Mouse (Mus musculus) T-cell, adult 2 months (primary cell): ENCODE results near the gene Ubtd1.

Source experiments
- DNase-seq: peaks from one replicate; pipeline ENCODE4 v3.0.0; 2022; ENCODE audit warnings: low spot score

Gene Ubtd1

DNA sequence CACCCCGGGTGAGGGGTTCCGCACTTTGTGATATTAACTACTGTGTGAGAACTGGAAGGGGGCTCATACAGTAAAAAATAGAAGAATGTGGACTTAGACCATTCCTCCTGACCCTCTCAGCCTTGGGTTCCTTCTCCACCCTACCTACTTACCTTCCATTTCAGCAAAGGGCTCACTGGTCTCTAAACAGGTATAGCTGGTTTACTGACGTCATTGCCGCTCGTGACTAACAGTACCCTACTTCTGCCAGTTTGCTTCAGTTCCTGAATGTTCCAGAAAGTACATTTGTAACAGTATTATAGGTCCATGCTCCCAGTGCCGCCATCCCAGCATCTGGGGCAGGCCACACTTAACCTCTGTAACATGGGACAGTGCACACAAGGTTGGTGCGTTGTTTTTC, 12.5 kb downstream of the Ubtd1 start:
- no peak for DNase-seq

DNA sequence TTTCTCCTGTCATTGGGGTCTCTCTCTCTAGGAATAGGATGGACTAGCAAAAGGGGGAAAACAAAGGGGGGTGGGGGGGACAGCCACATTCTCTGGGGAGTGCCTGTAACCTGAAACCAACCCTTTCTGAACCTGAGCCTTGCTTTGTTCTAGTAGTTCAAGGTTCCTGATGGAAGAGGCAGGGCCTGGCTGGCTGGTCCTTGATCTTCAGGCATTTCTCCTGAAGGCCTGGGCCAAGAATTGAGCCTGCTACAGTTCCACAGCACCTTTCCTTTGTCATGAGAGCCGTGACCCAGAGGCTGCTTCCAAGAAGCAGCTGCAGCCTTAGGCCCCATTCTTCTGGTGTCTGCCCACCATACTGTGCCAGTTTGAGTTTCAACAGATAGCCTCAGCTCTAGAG, 13.9 kb downstream of the Ubtd1 start:
- DNase-seq = no peak

DNA sequence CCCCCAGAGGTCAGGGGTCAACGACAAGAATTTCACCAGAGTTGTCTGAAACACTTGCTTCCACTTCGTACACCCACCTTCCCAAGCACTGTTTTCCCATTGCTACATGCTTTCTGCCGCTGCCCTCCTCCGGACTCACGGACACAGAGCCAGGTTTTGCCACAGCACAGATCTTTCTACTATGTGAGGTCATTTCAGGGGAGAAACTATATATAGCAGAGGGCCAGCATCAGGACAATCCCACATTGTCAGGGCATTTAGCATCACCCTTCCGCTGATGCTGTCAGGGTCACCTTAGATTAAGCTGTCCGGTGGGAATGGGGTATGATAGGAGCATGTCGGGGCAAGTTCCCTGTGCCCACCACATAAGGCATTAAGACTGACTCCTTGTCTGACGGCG, 15.5 kb downstream of the Ubtd1 start:
- no peak for DNase-seq

DNA sequence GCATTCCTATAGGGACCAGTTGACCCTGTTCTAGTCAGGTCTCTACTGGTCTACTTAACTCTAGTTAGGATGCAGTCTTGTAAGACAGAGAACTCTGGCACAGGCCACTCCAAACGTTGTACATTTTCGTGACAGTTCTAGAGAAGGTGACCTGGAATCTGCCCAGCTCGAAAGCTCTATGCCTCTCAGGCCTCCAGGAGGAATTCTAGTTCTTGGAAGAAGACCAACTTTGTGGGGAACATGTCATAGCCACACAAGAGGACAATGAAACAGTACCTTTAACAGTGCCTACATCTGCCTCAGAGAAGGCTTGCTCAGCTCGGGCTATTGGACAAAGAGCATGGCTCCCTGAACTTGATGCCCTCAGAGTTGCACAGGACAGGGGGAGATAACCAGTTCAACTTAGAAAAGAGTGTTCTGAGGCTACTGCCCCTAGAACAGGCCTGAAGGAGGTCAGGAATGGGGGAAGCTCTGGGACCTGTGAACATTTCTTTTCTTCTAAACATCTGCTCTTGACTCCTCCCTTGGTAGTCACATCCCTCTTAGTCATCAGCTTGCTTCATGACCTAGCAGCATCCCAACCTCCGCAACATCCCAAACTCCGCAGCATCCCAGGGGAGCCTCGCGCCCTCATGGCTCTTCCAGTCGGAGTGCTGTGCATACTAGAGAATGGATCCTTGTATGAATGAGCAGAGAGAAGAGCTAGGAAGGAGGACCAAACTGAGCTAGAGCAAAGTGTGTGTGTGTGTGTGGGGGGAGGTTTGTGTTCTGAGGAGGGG, 17.4 kb downstream of the Ubtd1 start:
- DNase-seq = no peak

DNA sequence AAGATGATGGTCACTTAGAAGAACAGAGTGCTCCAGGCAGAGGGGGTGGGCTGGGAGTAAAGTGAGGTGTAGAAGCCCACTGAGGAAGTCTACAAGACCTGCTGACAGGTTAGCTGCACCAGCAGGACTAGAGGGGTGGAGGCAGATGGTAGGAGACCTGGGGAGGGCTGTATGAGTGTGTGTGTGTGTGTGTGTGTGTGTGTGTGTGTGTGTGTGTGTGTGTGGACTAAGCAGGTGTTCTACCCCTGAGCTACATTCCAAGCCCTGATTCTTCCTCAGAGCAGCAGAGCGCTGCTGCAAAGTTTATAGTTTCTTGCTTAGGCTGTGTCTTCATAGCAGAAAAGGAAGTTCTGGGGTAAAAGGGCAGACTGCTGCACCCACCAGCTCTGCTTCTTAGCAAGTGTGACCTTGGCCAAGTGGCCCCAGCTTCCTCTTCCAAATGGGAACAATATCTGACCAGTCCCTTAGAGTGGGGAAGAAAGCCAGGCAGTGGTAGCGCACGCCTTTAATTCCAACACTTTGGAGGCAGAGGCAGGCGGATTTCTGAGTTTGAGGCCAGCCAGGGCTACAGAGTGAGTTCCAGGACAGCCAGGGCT, 18.2 kb downstream of the Ubtd1 start:
- no peak for DNase-seq

DNA sequence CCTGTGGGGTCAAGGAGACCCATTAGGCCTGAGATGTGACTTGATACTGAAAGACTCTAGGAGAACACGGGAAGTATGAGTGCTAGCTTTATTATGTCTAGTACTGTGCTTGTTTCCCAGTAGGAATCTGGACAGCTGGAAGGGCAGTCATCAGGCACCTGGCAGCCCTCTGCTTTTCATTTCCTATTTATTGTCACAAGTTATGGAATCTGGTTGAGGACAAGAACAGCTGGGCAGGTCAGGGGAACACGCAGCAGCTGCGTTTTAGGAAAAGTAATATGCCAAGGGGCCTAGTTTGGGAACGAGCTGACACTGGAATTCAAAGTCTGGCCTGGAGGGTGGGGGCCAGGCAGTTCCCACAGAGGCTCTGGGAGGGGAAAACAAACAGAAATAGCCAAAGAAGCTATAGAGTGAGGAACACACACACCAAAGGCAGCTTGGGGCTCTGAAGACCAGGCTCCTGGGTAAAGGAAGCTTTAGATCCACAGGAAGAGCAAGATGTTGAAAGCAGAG, 18.9 kb downstream of the Ubtd1 start:
- DNase-seq = no peak

DNA sequence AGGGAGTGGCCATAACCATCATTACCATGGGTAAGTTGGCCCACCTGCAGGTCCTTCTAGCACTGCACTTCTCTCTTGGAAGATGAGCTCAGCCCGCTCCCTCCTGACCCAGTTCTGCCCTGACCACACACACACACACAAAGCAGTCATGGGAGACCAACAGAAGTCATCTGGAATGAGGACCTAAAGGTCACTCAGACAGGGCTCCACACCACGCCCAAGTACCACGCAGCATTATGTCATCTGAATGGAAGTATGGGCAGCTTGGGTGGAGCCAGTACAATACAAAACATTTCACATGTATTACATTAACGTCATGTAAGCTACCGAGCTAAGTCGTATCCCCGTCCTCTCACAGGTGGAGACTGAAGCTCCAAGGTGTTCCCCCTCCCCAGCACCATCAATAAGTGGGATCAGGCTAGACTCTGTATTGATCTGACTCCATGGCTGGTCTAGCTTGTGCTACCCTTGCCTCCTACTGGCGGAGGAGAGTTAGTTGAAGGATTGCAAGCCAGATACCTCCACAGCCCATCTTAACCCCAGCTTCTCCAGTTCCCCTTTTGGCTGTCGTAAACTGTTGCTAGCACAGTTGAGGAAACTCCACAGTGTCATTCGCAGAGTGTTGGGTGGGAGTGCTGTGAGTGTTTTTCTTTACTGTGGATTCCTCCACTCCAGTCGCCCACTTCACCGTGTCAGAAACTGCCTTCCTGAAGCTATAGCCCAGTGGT, 19.9 kb downstream of the Ubtd1 start:
- no peak for DNase-seq

DNA sequence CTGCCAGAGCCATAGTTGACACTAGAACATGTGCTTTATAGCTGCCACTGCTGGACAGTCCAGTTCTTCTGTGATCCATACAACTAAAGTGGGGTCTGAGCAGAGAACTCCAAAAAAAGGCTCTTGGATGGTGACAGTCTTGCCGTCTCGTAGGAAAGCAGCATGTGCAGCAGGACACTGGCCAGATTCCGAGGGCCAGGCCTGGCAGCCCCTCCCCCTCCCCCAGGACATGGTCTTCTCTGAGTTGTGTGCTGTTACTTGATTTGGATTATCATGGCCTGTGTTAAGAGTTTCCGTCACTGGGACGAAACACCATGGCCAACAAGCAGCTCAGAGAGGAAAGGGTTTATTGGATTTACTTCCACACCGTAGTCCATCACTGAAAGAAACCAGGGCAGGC, 22.7 kb downstream of the Ubtd1 start:
- no peak for DNase-seq

DNA sequence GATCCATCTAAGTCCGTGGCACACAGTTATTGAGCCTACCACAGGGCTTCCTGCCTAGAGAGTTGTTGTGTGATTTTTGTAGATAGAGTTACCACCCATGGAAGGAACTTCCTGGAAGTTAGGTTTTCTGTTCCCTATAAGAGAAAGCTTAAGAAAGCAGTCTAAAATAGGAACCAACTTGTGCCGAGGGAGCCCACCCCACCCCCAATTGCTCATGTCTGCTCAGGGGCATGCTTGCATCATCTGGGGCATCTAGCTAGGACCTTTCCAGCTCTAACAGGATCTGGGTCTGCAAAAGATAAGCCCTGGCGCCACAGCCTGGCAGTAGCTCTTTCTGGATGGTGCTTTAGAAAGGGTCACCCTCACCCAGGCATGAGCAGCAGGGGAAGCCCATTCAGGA, 24.1 kb downstream of the Ubtd1 start:
- DNase-seq = no peak

DNA sequence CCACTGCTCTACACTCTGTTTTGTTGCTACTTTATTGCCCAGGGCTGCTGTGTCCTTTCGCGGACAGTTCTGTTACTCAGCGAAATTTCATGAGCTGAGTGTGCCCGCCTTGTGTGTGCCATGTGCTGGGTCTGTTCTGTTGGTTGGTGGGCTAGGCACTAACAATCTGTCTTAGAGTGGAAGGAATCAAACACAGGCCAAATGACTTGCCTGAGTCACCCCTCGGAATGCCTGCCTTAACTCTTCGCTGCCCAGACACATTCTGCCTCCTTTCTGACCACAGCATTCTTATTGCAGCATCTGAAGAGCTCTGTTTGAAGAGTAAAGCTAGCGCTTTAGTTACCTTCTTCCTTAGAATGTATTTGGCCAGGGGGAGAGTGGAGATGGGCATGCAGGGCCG, 25.0 kb downstream of the Ubtd1 start:
- DNase-seq = no peak

DNA sequence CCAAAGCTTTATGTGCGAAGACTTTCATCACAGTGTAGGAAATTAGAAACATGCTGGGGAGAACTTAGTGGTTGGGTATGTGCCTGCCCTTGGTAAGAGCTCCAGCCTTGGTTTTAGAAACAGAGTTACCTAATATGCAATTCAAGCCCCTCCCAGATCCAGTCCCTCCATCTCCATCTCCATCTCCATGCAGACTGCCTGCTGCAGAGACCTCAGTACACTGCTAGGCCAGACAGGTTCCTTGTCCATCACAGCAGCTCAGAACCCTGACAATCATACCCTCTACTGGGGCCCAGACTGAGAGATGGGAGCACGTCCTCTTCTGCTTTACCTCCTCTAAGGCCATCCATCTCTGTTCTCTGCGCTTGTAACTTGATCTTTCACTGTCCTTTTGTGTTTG, 27.0 kb downstream of the Ubtd1 start:
- DNase-seq = no peak

DNA sequence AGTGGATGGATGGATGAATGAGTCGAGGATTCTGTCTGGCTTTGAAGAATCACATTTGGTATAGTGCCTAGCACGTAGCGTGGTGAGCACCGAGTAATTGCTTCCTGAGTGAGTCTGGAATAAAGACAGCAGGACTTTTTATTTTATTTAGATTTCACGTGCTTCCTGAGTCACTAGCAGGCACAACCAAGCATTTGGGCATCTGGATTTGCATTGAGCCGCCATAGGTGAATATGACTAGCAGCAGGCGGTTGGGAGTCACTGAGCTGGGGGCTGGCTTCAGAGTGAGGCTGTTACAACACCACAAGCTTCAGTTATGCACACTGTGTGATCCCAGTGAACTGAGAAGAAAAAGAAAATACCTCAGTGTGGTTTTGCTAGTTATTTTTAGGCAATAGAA, 27.5 kb downstream of the Ubtd1 start:
- DNase-seq = no peak

DNA sequence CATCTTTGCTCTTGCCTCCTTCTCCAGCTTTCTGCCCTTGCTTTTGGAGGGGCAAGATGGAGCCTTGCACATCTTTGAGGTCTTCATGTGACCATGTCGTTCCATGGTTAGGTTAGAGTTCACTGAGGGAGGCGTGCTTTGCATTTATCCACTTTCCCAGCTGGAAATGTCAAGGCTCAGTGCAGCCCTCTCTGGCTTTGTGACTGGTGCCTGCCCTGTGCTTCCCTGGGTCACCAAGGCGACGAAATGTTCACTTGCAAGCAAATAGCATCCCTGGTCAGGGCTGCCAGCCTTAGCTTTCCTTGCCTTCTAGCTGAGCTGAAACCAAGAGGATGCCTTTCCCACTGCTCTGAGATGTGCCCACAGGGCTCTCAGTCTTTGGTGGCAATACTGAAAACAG, 28.9 kb downstream of the Ubtd1 start:
- no peak for DNase-seq

DNA sequence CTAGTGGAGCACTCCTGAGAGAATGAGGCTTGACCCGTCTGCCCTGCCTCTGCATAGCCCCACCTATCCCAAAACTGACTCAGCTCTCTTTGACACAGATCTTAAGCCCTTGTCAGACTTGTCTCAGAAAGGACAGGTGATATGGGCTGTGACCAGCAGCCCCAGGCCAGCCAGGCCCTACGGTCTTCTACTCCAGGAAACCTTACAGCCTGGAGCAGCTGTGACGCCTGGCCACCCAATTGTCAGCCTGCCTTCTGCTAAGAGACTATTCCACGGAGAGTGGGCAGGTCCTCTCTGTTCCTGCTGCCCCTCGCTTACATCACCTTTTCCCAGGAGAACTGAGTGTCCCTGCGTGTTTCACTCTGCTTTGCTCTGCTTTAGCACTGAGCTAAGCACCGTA, 29.6 kb downstream of the Ubtd1 start:
- DNase-seq = no peak

DNA sequence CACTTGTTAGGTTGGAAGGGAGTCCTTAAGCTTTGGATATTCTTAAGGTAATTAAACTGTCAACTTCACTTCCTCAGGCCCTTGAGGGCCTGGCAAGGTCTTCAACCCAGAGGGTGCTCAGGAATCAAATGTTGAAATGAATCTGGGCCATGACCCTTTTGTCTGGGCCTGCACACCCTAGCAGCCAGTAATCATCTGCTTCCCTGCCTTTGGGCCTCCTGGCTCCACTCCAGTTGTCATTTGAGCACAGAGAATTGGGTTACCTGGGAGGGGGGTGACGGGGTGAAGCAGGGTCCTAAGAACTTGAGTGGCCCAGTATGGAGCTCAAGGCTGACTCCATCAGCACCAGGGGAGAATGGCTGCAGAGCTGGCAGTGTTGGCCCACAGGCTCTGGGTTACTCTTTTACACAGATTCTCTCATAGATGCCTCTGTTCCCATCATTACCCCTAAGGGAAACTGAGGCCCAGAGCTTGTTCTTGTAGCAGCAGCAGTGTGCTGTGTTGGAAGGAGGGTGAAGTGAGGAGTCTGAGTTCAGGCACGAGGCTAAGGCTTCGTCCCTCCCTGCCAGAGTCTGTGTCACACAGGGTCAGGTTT, 32.8 kb downstream of the Ubtd1 start:
- no peak for DNase-seq

DNA sequence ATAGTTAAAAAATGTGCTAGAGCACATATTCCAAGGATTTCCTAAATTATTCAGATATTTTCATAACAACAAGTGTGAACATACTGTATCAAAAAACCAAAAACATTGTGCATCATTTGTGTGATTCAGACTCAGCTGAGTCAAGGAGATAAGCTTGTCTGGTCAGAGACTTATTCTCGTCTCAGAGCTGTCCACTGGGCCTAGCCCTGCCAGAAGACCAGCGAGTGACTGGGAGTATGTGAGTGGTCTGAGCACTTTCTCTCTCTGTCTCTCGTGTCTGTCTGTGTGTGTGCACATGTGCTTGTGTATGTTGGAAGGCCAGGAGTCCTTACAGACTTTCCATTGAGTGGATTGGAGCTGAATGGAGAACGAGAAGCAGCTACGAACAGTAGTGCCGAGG, 33.4 kb downstream of the Ubtd1 start:
- no peak for DNase-seq

DNA sequence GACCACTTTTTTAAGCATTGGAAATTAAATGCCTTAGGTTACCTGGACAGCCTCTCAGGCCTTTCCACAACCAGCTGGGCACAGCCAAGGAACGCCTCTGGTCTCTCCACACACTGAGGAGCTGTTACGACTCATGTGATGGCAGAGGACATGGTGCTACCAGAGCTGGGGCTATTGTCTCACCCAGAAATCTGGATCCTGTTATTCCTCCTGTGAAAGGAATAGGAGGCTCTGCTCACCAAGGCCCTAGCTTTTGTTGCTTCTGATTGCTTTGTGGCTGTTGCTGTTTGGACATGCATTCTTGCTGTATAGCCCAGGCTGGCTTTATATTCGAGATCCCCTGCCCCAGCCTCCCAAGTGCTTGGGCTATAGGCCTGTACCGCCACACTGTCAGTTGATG, 34.7 kb downstream of the Ubtd1 start:
- DNase-seq = no peak

DNA sequence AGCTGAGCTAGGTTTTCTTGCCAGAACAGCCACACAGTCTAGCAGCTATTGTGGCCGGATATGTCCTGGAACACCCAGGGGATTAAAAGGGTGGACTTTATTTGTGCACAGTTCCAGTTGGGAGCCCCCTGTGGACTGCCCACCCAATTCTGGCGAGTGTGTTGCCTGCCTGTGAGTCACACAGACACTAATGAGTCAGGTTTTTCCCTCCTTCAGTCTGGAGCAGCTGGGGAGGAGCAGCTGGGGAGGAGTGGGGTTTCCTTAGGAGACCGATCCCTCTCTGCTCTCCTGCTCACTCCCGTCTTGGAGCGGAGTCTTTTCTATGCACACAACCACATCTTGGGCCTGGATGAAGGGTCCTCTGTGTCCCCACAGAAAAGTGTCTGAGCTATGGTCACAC, 35.3 kb downstream of the Ubtd1 start:
- no peak for DNase-seq

DNA sequence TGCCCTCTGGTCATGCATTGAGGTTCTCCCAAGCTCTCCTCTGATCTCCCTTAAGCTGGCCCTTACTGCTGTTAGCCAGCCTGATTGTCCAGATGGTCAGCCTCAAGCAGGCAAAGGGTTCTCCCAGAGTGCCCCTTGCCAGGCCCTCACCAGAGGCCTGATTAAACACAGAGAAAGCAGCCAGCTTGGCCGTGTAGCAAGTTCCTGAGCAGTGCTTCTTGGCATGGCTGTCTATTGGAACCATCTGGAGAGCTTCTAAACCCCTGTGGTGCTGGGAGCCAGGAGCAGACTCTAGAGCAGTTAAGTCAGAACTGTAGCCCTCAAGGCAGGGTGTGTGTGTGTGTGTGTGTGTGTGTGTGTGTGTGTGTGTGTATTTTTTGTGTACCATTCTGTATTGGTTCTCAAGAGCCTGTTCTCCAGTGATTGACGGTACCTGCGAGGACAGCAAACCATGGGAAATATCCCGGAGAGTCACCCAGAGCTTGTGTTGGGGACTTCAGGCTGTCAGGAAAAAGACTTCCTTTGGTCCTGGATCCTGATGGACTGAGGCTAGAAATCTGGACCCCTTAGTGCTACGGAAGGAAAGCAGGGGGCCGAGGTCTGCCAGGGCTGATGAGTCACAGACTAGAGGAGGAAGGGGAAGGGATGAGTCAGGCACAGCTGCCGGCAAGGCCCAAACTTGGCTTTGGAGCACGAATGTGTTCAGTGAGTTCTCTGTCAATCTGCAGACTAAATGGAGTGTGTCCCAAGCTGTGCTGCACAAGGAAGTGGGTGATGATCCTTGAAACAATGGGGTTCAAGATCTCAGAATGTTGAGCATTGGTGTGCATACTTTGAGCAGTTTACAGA, 36.1 kb downstream of the Ubtd1 start:
- no peak for DNase-seq

DNA sequence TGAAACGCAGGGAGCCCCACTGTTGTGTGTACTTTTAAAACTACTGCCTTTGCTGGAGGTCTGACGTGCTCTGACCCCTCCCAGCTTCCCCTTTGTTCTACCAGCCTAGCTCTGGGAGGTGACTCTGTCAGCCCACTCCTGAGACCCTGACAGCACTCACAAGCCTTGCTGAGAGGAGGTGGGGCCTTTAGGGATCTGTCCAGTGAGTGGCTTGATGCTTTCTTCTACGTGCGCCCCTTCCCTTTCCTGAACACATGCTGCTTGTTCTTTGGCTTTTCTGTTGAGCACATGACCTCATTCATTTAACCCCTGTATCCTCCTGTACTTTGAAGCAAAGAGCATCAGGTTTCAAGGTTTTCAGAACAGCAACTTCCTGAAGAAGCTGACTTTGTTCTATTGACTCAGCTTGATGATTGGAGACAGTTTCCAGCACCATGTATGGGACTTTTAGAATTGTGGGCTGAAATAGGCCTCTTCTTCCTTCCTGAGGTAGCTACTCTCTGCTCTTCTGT, 37.5 kb downstream of the Ubtd1 start:
- DNase-seq = peak; percentile 38

DNA sequence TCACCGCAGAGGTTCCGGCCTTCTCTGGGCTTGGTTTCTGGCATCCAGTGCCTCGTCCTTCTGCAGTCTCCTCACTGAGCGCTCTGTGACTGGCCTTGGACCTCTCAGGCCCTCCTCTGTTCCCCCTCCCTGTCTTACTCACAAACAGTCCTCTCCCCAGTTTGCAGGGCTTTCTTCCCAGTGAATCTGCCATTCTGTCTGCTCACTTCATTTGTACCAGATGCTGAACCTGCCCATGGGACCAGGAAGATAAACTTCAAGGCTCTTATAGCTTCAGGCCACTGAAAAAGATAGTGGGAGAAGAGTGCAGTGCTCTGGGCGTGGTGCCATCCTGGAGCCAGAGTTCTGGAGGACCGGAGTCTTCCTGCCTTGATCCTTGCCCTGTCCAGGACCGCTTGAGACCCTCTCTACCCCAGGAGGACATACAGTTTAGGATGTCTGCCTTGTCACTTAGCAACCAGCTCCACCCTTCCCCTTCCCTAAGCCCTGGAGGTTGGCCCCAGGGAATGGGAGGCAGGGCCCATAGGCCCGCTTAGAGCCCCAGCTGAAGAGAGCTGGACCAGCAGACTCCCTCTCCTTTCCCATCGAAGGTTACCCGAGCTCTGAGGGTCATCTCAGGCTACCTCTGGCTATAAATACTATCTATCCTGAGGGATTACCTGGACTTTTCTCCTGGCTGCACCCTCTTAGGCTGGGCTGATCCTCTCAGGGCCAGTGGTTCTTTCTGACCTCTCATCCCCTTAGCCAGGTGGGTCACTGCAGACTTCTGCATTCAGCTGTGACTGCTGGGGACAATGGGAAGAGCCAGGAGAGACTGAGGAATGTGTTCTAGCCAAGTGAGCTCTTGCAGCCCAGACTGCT, 40.3 kb downstream of the Ubtd1 start:
- no peak for DNase-seq
